Mouse (Mus musculus): Measurements from ENCODE around the gene Zbtb11.
"Not testable (repeated sequence)": the region's sequence is repeated elsewhere in the genome, so short reads cannot be mapped to it uniquely, and the experiment has no call there.

The Zbtb11 gene

GRCm38 (mm10) chr16:56037138-56038010 lies 63.7 kb downstream of the Zbtb11 start, which contains the start of gene Trmt10c:
Gene Trmt10c, minus strand, starts transcription at chr16:56037819.
- DNase-seq (ENCODE audit: low spot score in 2 of 2): peak; percentile 85 to 94

DNA sequence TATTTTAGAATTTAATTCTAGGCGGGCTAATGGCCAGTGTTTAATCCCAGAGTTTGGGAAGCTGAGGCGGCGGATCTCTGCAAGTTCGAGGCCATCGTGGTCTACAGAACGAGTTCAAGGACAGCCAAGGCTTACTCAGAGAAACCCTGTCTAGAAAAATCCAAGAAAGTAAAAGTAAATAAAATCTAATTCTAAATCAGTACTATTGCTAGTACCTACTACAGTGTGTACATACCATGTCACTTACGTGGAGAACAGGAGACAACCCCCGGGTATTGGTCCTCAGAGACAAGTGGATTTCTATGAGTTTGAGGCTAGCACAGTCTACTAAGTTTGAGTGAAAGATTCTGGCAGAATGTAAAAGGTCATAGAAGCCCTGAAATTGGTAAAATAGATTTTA lies 64.4 kb downstream of the Zbtb11 start:
- DNase-seq (ENCODE audit: low spot score in 2 of 2): no peak

- DNase-seq (ENCODE audit: low spot score in 2 of 2): not testable (repeated sequence)
These were observed 74.4 kb downstream of the Zbtb11 start, which contains the start of gene Senp7 for GRCm38 (mm10) chr16:56048038-56048437. Gene Senp7, plus strand, starts transcription at chr16:56048338.

DNA sequence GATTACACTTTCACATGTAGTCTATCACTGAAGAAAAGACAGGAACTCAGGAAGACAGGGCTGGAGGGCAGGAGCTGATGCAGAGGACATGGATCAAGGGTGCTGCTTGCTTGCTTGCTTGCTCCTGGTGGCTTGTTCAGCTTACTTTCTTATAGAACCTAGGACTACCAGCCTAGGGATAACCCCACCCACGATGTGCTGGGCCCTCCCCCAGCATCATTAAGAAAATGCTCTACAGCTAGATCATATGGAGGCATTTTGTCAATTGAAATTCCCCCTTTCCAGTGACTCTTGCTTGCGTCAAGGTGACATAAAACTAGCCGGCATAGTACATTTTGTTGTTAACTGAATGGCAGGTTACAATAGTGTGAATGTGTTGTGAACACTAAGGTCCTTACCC lies 82.2 kb downstream of the Zbtb11 start:
- no peak for DNase-seq (ENCODE audit: low spot score in 2 of 2)

DNA sequence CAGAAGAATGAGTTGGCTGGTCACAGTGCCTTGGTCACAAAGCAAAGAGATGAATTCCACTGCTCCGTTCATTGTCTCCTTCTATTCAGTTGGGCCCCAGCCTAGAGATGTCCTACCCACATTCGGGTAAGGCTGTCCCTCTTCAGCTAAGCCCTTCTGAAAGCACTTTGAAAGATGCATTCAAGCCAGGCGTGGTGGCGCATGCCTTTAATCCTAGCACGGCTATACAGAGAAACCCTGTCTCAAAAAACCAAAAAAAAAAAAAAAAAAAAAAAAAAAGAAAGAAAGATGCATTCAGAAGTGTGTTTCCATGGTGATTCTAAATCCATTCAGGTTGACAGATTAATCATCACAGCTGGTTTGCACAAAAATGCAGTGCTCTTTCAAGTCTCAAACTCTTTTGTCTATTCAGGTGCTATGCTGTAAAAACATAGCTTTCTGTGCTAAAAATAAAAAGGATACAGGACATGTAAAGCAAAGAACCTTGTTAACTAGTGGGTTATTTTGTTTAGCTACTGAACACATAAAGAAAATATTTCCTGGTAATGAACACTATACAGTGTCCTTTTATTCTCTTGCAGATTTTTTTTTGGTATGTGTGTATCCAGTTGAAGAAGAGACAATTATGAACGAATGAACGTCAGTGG lies 83.4 kb downstream of the Zbtb11 start:
- DNase-seq (ENCODE audit: low spot score in 2 of 2): no peak

GRCm38 (mm10) chr16:56058151-56058550 lies 84.5 kb downstream of the Zbtb11 start:
- no peak for DNase-seq (ENCODE audit: low spot score in 2 of 2)

Measured in spleen, postnatal 14 days (tissue).